Mouse (Mus musculus) mouse trophoblast stem cell (cell line): ENCODE data around the gene Dram2.
"Not testable (repeated sequence)": the region's sequence is repeated elsewhere in the genome, so short reads cannot be mapped to it uniquely, and the experiment has no call there.

Experiments used
- in situ Hi-C, 2 experiments: fragments of 300-500 bp; cut with MseI, MboI; formaldehyde crosslinking; loops; 2 replicates in 1 of 2; 3 replicates in 1 of 2; pipeline ENCODE4 v1.15.1; 2025

Gene Dram2

DNA sequence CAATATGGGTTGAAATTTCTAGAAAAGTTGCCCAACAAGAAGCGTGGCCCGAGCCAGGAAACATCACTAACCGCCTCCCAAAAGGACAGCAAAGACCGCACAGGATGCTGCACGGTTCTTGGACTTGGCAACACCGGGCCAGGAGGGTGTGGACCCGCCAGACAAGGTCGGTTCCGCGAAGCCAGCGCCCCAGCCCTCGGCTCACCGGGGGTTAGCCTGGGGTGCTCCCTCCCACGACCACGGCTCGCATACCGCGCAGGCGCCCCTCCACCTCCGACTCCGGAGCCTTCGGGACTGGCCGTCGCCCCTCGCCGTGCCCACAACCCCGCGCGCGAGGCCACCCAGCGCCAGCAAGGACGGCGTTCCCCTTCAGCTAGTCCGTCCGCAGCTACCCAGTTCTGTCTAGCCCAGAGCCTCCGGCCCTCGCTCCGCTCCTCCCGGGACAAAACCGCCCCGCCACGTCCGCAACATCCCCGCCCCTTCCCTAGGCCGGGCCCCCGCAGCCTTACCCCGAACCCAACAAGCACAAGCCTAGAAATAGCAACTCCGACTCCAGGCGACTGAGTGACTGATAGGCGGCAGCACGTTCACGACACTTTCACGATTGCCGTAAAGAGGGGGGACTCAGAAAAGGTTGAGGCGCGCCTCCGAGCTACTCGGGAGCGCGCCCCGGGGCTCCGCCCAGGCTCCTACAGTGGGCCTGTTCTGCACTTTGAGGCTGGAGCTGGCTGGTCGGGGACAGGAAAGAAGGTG is at the start of gene Dram2, which contains the start of gene Cept1:
TSS of gene Dram2 (plus strand) at position 628 of the 753 bp plus-strand sequence.
TSS of gene Cept1 (minus strand) at position 632 of the 753 bp plus-strand sequence.
- in situ Hi-C loops = no loop called here

DNA sequence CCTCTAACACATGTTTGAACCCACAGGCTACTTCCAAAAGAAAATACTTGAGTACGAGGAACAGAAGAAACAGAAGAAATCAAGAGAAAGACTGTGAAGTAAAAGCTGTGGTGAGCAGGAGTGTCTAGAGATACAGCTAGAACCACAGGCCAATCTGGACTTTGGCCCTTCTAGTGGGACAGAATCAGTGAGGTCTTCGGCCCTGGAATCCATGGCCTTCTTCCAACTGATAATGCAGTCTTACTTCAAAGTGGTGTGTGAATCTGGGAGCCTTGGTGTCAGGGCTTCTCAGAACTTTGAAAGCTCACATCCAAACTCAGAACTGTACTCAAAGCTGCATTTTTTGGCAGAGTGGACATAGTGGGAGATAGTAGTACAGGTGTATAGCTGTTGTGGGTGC is 47.1 kb upstream of the Dram2 start:
- in situ Hi-C loops = no loop called here

DNA sequence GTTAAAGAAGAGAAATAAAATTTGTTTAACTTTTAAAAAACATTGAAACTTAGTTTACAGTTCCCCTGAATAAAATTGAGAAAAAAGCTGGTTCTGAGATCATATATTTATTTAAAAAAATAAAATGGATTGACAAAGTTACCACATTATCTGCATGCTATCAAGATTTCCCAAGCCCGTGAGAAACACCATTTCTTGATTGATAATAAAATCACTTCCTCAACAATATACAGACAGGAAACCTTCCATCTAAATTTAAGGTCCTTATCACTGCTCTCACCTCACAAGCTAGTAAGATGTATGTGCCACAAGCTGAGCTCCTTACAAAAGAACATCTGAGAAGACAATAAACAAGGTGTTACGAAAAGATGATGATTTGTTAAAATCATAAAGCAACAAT is 44.7 kb upstream of the Dram2 start:
- in situ Hi-C loops = no loop called here

DNA sequence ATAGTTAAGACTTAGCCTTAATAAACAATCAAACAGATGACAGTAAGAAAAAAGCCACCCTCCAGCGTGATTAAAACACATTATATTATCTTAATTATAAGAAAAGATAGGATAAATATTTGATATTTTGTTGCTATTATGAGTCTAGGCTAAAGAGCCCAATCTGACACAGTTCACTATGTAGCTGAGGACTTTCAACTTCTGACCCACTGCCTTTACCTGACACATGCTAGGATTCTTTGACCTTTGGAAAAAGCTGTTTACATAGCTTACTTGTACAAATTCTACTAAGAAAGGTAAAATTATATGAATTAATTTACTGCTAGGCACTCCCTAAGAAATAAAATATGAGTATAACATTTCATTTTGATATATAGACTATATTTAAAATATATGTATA is 36.9 kb upstream of the Dram2 start:
- in situ Hi-C loops = no loop called here

DNA sequence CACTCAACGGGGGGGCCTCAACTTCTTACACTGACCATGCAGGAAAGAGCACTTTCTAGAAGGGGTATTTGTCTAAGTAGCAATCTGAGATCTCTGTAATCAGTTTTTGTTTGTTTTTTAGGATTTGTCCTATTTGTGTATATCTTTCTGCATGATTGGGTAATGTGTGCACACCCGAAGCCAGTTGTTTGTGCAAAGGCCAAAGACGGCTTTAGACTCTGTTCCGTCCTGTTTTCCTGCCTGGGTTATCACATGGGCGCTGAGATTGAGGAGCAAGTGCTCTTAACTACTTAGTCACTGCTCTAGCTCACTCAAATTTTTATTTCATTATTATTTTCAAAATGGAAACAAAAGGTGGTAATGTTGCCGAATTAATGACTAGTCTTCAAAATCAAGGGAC is 32.6 kb upstream of the Dram2 start:
- in situ Hi-C loops = no loop called here

DNA sequence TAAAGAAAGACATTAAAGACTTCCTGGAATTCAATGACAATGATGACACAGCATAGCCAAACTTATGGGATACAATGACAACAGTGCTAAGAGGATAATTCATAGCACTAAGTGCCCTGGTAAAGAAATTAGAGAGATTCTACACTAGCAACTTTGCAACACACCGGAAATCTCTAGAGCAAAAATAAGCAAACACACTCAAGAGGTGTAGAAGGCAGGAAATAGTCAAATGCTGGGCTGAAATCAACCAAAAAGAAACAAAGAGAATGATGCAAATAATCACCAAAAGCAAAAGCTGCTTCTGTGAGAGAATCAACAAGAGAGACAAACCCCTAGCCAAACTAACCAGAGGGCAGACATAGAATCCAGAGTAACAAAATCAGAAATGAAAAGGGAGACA is 24.9 kb upstream of the Dram2 start:
- in situ Hi-C loops = no loop called here

DNA sequence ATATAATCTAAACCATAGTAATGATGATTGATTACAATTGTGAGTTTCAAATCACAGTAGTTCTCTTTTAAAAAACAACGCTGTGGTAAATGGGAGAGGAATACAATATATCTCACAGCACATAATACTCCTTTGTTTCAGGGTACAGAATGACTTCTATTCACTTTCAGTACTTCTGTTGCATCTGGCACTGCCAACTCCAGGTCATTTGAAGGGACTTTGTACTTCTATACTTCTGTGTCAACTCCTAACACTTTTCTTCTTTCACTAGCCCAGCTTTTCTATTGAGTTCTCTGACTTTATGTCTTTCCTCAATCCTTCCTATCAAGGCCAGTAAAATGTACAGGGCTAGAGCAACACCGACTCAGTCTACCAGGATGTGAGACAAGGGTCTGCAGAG is 21.2 kb upstream of the Dram2 start:
- in situ Hi-C loops = no loop called here

DNA sequence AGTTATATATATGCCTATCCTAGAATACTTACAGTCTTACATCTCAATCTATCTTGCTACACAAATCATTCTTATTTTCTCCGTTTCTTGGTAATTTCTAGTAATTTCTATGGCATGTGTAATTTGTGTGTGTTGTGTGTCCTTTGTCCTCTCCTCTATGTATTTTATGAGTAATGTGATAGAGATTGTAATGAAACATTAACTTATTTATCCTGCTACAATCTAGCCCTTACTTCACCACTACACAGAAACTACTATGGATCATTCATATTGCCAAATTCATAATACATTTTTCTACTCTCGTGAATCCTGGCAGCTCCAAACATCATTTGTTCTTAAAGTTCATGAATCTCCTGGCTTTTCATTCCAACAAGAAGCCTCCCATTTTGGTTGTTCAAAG is 19.6 kb upstream of the Dram2 start:
- in situ Hi-C loops = no loop called here

DNA sequence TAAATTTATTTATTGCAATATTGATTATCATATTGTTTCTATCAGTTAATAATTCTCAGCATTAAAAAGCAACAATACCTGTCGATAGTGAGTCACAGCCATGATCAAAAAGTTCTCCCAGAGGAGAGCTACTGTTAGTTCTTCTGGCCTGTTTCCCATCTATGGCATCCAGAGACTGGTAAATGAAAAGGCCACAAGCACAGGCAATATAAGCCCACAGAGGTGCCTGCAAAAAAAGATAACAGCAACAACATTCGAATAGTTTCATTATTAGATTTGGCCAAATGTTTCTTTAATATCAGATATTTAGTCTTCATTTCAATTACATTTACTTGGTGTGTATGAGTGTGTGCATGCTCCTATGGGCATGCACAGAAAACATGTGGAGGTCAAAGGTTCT is 14.3 kb upstream of the Dram2 start:
- in situ Hi-C loops = no loop called here

DNA sequence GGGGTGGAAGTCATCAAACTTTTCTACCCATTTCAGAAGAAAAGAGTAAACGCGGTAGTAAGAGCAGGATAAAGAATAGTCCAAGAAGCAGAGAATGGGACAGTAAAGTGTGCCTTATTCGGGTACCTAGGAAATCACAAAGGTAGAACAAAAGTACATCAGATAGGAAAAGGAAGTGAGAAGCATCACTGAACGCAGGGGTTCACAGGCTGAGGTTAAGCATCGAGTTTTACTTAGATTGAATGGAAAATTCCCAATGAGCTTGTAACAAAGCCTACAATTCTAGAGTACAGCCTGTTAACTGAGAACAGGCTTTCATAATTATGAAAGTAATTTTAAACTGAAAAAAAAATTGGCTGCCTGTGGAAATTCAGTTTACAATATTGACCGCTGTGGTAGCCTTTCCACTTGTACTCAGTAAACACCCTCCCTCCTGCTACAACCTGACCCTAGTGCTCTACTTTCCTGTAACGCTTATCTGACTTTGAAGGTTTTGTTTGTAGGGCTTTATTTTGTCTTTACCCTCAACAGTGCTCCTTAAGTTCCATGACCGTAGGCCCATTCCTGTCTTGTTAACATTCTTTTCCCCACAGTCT is 2.8 kb upstream of the Dram2 start:
- in situ Hi-C loops = no loop called here

DNA sequence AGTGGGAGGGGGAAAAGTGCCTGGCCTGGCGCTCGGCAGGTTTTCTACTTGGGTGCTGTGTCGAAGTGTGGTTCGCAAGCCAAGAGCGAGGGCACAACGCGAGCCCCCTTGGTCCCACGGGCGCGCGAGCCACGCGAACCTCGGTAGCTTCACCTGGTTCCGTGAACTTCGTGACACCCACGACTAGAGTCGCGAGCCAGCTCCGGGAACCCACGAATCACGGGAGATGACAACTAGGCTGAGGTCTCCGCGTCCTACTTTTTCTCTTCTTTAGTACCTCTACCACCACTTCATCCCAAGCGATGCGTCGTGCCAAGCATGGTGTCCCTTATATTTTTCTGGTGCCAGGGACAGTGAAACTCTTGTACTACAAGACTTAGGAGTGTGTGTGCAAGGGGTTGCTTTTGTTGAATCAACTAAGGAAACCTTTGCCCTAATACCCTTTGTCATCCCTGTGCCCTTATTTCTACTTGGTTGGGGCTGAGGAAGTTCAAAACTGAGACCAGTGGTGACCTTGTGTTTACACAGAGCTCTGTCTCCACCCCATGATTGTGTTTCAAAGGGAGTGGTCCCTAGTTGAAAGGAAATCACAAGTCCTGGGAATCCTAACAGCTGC is 434 bp downstream of the Dram2 start:
- in situ Hi-C loops = no loop called here

DNA sequence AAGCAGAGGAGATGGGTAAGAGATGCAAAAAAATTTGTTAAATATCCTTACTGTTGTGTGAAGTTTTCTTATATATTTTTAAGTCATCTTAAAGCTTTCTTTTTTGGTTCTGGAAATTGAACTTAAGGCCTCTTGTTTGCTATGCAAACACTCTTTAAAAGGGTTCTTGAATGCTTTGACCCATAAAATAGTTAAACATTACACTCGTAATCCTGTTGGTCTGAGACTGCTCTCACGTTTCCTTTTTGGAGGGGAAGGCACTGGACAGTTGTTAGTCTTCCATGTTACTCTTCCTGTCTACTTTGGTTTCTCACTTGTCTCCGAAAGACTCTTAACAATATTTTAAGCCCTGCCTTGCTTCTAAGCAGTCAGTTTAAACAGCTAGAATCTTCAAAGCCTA is 1.4 kb downstream of the Dram2 start:
- in situ Hi-C loops = no loop called here

DNA sequence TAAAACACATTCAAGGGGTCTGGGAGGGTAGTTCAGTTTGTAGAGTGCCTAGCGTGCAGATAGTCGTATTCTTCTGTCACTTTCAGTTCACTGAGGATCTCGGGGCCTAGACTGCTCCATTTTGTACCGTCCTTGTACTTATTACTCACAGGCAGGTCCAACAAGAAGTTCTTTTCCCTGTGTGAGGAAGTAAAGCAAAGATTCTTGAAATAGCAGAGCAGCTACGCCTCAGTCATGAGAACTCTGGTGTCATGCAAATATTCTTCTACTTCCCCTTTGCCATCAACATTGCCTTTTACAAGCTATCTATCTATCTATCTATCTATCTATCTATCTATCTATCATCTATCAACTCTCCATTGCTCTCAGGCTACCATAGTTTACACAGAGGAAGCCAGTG is 5.8 kb downstream of the Dram2 start:
- in situ Hi-C loops = no loop called here

DNA sequence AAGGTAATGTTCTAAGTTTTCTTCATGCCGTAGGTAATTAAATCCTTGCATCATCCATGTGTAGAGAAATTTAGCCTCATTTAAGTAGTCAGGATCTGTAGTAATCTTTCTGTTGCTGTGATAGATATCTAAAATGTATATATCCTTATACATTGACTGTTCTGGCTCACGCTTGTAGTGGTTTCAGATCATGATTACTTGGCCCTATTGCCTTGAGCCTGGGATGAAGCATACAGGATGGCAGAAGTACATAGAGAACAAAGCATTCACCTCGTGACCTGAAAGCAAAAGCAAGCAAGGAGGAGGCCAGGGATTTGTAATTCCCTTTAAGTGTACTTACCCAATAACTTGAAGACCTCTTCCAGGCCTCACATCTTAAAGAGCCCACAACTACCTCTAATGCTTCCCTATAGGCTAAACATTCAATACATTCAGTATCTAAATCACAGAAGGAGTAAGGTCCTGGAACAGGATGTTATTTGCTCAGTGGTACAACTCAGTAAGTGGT is 8.2 kb downstream of the Dram2 start:
- in situ Hi-C loops = no loop called here

DNA sequence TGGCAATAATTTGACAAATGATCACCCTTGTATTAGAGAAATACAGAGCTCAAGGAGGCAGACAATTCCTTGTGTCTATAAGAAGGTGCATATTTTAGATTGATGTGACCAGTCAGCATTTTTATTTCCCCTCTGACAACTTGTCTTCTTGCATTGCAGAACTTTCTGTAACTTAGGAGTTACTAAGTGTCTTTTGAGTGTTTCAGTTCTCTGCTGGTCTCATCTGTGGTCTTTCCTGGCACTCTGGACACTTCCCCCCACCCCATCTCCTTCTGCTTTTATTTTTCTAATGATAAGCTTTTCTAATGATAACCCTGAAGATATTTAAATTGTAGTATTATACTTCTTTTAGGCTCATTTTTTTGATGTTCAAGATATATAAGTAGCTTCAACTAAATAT is 10.7 kb downstream of the Dram2 start:
- in situ Hi-C loops = no loop called here

DNA sequence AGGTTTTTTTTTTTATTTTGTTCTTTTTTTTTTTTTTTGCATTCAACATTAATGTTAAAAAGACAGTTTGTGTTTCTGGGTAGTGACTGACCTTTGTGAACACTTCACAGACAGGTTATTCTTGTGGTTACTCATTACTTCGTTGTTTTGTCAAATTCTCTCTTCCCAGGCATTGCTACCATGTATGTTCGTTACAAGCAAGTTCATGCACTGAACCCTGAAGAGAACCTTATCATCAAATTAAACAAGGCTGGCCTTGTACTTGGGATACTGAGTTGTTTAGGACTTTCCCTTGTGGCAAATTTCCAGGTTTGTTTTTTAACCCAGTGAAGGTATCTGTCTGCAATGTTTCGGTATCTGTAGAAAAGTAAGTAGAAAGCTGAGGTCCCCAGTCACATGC is 18.3 kb downstream of the Dram2 start:
- in situ Hi-C loops = no loop called here

DNA sequence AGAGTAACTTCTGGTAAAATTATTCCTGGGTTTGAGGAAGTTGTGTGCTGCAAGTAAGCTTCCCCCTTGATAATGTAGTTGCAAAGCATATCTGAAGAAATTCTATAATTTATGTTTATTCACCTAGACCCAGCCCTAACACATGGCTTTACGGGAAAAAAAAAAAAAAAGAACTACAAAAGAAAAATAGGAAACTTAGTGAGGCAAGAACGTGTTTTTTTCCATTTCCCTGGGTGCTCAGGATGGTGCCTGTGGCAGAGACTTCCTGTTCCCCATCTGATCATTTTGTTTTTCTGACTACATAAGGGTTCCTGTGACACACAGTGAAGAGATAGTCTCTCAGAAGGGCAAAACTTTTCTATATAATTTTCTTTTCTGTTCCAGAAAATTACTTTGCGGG is 25.6 kb downstream of the Dram2 start:
- in situ Hi-C loops = no loop called here

DNA sequence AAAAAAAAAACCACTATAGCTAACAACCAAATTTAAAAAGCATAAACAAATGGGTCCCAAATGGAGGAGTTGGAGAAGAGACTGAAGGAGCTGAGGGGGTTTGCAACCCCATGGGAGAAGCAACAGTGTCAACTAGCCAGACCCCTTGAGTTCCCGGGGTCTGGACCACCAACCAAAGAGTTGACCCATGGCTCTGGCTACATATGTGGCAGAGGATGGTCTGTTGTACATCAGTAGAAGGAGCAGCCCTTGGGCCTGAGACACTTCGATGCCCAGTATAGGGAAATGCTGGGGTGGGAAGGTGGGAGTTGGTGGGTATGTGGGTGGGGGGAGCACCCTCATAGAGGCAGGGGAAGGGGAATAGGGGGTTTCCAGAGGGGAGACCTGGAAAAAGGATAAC is 31.7 kb downstream of the Dram2 start:
- in situ Hi-C loops = no loop called here

DNA sequence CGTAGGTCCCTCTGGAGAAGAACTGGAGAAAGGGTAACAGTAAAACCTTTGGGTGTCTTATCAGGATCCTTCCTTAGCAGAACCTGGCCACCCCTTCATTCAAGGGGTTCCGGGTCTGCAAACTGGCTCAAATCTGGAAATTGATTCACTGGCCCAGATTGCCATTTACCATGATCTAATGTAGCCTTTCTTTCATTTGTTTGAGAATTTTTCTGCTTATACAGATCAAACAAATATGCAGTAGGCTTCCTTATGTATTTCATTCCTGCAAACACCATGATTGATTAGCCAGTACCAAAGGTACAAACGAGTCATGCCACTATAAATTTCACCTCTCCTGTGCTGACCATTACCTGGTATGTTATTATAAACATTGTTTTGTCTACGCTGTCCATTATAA is 46.0 kb downstream of the Dram2 start:
- in situ Hi-C loops = not testable (repeated sequence)

DNA sequence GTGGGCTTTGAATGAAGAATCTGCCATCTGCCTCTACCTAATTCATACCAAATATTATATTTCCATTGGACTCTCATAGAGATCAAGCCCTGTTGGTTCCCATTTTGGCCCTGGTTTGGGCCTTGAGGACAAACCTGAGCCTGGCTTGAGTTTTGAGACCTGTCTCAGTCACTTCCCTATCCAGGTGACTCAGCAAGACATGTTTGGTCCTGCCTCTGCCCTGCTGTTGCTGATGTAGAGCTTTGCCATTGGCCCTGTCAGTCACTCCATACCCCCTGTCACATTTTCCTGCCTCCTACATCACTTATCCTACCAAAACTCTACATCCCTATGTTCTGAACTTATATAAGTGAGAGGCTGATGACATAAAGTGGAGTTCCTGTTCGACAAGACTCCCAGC is 70.5 kb downstream of the Dram2 start:
- in situ Hi-C loops = no loop called here
